Mouse (Mus musculus) megakaryocyte, embryonic 14.5 days (primary cell): ENCODE results near the gene Smg6. TPM values are rescaled to one million over a fixed set of nuclear protein-coding genes. Genes with fewer than 3 reads are reported as not detected.

Experiments
- H3K27me3 ChIP-seq: replicated peaks from 2 replicates; pipeline ENCODE3; 2012; ENCODE audit warnings: inconsistent platforms
- H3K36me3 ChIP-seq: replicated peaks from 2 replicates; pipeline ENCODE3; 2012; ENCODE audit warnings: low read length, inconsistent platforms, mixed read lengths
- H3K4me1 ChIP-seq: 2 replicates; pipeline ENCODE4 v1.6.1; 2012; ENCODE audit warnings: inconsistent platforms
- H3K4me3 ChIP-seq: replicated peaks from 2 replicates; pipeline ENCODE3; 2012; ENCODE audit warnings: moderate library complexity, mild to moderate bottlenecking, inconsistent platforms
- H3K9me3 ChIP-seq: 2 replicates; pipeline ENCODE4 v1.6.1; 2012; ENCODE audit warnings: inconsistent platforms
- FLI1 ChIP-seq: IDR thresholded peaks from 2 replicates; pipeline ENCODE4 v1.6.1; 2012; ENCODE audit warnings: low read length, inconsistent platforms, mixed read lengths
- GATA1 ChIP-seq: IDR thresholded peaks from 3 replicates; pipeline ENCODE4 v1.6.1; 2012; ENCODE audit warnings: mixed read lengths, low read length, inconsistent platforms, borderline replicate concordance
- polyA plus RNA-seq: library from polyadenylated mRNA; stranded (reverse); fragments of >175 nt; gene quantifications from 2 replicates; pipeline ENCODE4 v1.2.3, GENCODE M21; 2012; ENCODE audit warnings: low replicate concordance; ENCODE audit not compliant: insufficient read depth

The Smg6 gene
- polyA plus RNA-seq, 1 experiment = 35.3 TPM

- peaks cover 31% of the 10 kb centered on the region for H3K4me1 ChIP-seq
- no peaks in the 10 kb centered on the region for H3K9me3 ChIP-seq
- peaks cover 35% of the 10 kb centered on the region for H3K36me3 ChIP-seq
- no peak for TF ChIP-seq FLI1
- TF ChIP-seq GATA1 = no peak
- no peak overlapping the region for H3K4me3 ChIP-seq
- no peaks in the 10 kb centered on the region for H3K27me3 ChIP-seq
Measured at GRCm38 (mm10) chr11:75034104-75034503, 108.5 kb downstream of the Smg6 start.

- no peaks in the 10 kb centered on the region for H3K9me3 ChIP-seq
- H3K4me1 ChIP-seq = peaks cover 10% of the 10 kb centered on the region
- peaks cover 94% of the 10 kb centered on the region for H3K36me3 ChIP-seq
- TF ChIP-seq GATA1 (no peak), FLI1 (no peak)
- H3K27me3 ChIP-seq = no peaks in the 10 kb centered on the region
- no peak overlapping the region for H3K4me3 ChIP-seq
Measured at GRCm38 (mm10) chr11:75044333-75044732, 118.7 kb downstream of the Smg6 start.

- no peak for TF ChIP-seq GATA1
- TF ChIP-seq FLI1 = no peak
- no peaks in the 10 kb centered on the region for H3K9me3 ChIP-seq
- no peak overlapping the region for H3K4me3 ChIP-seq
- peaks cover 99% of the 10 kb centered on the region for H3K36me3 ChIP-seq
- peaks cover 10% of the 10 kb centered on the region for H3K4me1 ChIP-seq
- no peaks in the 10 kb centered on the region for H3K27me3 ChIP-seq
Measured at GRCm38 (mm10) chr11:75045822-75046221, 120.2 kb downstream of the Smg6 start.

GRCm38 (mm10) chr11:75046638-75047037 is 121.0 kb downstream of the Smg6 start:
- H3K4me3 ChIP-seq = no peak overlapping the region
- H3K4me1 ChIP-seq = peaks cover 18% of the 10 kb centered on the region
- peaks cover 99% of the 10 kb centered on the region for H3K36me3 ChIP-seq
- H3K27me3 ChIP-seq = no peaks in the 10 kb centered on the region
- H3K9me3 ChIP-seq = no peaks in the 10 kb centered on the region
- TF ChIP-seq FLI1 (no peak), GATA1 (no peak)

- H3K4me1 ChIP-seq = peaks cover 23% of the 10 kb centered on the region
- H3K36me3 ChIP-seq = peaks cover 99% of the 10 kb centered on the region
- TF ChIP-seq GATA1 = no peak
- H3K9me3 ChIP-seq = no peaks in the 10 kb centered on the region
- H3K27me3 ChIP-seq = no peaks in the 10 kb centered on the region
- no peak overlapping the region for H3K4me3 ChIP-seq
Measured at GRCm38 (mm10) chr11:75047066-75047465, 121.4 kb downstream of the Smg6 start.

- Histone ChIP-seq H3K36me3 (peaks cover 95% of the 10 kb centered on the region), H3K4me3 (no peak overlapping the region), H3K27me3 (no peaks in the 10 kb centered on the region), H3K9me3 (no peaks in the 10 kb centered on the region), H3K4me1 (peaks cover 29% of the 10 kb centered on the region)
- no peak for TF ChIP-seq FLI1
- no peak for TF ChIP-seq GATA1
Measured at GRCm38 (mm10) chr11:75047736-75048407, 122.2 kb downstream of the Smg6 start.

- peaks cover 34% of the 10 kb centered on the region for H3K4me1 ChIP-seq
- no peaks in the 10 kb centered on the region for H3K27me3 ChIP-seq
- H3K36me3 ChIP-seq = peaks cover 94% of the 10 kb centered on the region
- H3K9me3 ChIP-seq = no peaks in the 10 kb centered on the region
- H3K4me3 ChIP-seq = no peak overlapping the region
- TF ChIP-seq GATA1 = no peak
- TF ChIP-seq FLI1 = no peak
Measured at GRCm38 (mm10) chr11:75049146-75049545, 123.5 kb downstream of the Smg6 start.

GRCm38 (mm10) chr11:75049807-75050206 is 124.2 kb downstream of the Smg6 start:
- no peak overlapping the region for H3K4me3 ChIP-seq
- no peaks in the 10 kb centered on the region for H3K9me3 ChIP-seq
- no peaks in the 10 kb centered on the region for H3K27me3 ChIP-seq
- peaks cover 94% of the 10 kb centered on the region for H3K36me3 ChIP-seq
- H3K4me1 ChIP-seq = peaks cover 31% of the 10 kb centered on the region
- TF ChIP-seq GATA1 (no peak), FLI1 (no peak)

GRCm38 (mm10) chr11:75051239-75051638 is 125.6 kb downstream of the Smg6 start:
- peaks cover 31% of the 10 kb centered on the region for H3K4me1 ChIP-seq
- TF ChIP-seq FLI1 (no peak), GATA1 (no peak)
- H3K27me3 ChIP-seq = no peaks in the 10 kb centered on the region
- H3K9me3 ChIP-seq = no peaks in the 10 kb centered on the region
- no peak overlapping the region for H3K4me3 ChIP-seq
- peaks cover 85% of the 10 kb centered on the region for H3K36me3 ChIP-seq

- no peaks in the 10 kb centered on the region for H3K9me3 ChIP-seq
- peaks cover 78% of the 10 kb centered on the region for H3K36me3 ChIP-seq
- H3K4me3 ChIP-seq = no peak overlapping the region
- H3K4me1 ChIP-seq = peaks cover 31% of the 10 kb centered on the region
- H3K27me3 ChIP-seq = no peaks in the 10 kb centered on the region
- no peak for TF ChIP-seq GATA1
- TF ChIP-seq FLI1 = no peak
Measured at GRCm38 (mm10) chr11:75051712-75052550, 126.3 kb downstream of the Smg6 start.
